Mouse (Mus musculus) layer of hippocampus, postnatal 25 days (tissue): ENCODE measurements at regions not wholly inside any gene's neighbourhood (a gene's known extent, or its start where the extent isn't known, plus 50 kb on each side); places are given as distances from the start of the nearest gene placed in this dataset.
"Not testable (repeated sequence)": the region's sequence is repeated elsewhere in the genome, so short reads cannot be mapped to it uniquely, and the experiment has no call there.

Source experiments
- DNase-seq, 2 experiments: peaks; one replicate each; pipeline ENCODE4 v3.0.0; 2022; ENCODE audit warnings: mixed read lengths in 2 of 2, low spot score in 1 of 2; ENCODE audit errors: extremely low spot score in 1 of 2

DNA sequence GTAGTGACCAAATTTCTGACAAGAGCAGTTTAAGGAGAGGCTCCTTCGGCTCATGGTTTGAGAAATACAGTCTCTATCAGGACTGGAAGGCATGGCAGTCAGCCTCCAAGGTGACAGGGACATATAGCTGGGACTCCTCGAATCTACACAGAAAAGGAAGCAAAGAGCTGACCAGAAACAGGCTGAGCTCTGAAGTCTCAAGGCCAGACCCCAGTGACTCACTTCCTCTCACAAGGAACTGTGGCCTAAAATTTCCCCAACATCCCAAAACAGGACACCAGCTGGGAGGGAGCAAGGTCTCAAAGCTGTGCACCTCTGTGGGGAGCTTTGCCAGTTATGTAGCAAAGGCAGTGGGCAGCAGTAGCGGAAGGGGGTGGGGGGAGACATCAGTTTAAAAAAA lies 110.7 kb downstream of the Sox4 start:
- no peak for DNase-seq

DNA sequence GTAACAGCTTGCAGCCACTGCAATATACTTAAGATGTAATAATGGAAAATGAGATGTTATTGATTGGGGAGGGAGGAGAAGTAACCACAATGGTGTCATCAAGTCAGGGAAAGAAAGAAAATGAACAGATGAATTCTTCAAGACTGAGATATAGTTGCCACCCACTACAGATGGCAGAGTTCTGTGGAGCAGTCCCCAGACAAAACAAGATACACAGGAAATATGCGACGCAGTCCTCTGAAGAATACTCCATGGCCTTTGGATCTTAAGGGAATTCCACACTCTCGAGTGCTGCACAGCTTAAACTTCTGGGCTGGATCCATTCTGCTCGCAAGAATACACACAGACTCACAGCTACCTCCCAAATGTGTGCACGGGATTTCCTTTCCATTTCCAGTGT lies 113.4 kb downstream of the Sox4 start:
- DNase-seq = no peak

DNA sequence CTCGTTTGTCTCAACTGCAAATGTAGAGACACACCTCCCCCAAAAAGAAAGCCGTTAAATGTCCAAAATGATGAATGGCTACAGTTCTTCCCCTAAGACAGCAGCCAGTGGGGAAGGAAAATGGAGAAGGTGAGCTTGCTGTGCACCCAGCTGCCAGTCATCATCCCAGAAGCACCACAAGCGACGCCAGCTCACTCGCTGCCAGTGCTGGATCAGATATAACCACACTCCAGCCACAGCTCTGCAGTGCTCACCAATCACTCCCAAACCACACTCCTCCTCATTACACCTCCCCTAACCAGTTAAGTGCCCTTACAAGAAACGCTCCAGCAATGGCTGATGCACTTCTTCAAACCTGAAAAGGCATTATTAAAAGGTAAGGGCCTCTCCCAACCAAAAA lies 114.4 kb downstream of the Sox4 start:
- DNase-seq = no peak

DNA sequence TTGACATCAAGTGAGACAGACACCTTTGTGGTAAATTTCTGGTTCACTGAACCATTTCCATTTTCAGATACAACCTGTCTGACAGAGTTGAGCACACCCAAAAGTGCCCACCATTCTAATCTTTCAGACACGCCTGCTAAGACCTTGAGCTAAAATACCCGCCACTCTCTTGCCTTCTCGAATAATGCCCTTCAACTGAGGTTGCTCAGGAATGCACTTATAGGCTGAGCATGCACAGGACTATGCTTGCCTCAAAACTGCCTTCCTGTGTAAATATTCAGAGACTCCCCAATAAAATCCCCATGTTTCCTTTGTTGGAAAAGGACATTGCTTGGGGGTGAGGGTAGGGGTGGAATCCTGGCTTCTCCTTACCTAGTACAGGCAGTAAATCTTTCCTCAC lies 115.3 kb downstream of the Sox4 start:
- no peak for DNase-seq

DNA sequence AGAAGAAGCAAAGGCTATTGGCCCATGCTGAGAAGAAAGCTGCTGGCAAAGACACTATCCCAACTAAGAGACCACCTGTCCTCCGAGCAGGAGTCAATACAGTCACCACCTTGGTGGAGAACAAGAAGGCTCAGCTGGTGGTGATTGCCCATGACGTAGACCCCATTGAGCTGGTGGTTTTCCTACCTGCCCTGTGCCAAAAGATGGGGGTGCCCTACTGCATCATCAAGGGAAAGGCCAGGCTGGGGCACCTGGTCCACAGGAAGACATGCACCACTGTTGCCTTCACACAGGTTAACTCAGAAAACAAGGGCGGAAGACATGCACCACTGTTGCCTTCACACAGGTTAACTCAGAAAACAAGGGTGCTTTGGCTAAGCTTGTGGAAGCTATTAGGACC lies 116.3 kb downstream of the Sox4 start:
- DNase-seq = not testable (repeated sequence)

DNA sequence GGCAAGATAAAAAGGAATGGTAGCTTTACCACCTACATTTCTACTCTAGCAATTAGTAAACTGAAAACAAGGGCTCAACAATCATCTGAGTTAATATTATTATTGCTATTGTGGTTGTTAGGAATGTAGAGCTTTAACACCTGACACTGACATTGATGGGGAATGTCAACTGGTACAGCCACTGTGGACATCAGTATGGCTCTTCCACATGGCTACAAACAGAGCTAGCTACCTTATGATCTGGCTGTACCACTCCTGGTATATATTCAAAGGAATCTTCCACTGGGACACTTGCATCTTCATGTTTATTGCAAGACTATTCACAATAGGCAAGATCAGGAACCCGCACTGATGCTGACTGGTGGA lies 119.8 kb downstream of the Sox4 start:
- DNase-seq = no peak

DNA sequence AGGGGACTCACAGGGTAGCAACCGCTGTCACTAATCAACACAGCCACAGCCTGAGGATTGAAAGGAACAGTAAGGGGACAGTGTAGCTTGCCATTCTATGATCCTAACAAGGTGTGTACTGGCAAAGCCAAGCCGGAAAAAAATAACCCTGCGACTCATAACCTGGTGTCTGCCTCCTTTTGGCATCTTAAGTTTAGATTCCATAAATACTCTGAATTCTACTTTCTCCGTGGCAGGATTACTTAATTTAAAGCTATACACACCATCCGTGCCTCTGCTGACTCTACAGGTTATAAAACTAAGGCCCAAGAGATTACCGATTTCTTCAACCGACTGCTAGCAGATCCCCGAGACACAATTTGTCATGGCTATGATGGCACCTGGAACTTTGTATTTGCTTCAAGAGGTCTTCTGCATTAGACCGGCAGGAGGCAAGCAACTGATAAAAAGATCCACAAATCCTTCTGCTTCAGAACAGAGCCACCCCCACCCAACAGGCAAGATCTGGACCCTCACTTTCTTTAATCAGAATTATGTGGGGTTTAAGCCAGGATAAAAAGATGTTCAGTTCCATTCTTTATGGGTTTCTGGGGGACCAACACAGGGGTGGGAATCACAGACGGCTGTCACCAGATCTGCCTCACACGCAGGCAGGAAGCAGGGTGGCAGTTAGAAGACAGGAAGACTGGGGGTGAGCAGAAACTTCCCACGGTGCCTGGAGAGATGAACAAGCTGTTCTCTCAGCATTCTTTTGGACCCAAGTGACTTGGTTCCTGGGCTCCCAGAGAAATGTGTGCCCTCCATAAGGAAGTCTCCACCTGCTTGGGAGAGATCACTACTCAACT lies 120.4 kb downstream of the Sox4 start:
- DNase-seq = no peak

DNA sequence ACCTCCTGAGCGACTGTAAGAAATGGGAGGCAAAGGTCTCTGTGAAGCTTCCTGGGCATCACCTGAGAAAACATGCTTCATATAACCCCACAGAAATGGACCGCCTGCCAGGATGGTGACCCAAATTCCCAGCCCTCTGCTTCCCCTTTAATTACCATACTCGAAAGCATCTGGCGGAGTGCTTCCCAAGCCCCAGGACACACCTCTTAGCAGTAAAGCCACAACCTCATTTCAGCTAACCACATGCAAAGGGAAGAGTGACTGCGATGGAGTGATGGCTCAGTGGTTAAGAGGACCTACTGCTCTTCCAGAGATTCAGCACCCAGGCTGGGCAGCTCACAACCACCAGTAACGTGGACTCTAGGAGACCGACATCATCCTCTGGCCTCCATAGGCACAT lies 127.2 kb downstream of the Sox4 start:
- DNase-seq = no peak

DNA sequence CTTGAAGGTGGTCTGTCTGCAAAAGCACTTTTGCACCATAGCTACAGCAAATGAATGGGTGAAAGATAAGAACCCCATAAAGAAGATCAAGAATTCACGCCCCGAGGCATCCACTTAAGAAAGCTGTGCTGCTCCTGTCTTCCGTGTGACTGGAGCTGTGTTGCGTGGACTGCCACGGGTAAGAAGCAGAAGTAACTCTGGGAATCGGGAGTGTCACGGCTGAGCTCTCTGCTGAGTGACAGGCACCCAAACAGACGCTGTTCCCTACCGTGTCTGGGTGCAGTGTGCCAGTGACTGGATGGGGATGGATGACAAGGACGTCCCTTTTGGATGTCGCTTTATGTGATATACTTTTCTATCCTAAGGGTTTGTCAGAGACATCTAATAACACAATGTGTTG lies 129.5 kb downstream of the Sox4 start:
- no peak for DNase-seq

DNA sequence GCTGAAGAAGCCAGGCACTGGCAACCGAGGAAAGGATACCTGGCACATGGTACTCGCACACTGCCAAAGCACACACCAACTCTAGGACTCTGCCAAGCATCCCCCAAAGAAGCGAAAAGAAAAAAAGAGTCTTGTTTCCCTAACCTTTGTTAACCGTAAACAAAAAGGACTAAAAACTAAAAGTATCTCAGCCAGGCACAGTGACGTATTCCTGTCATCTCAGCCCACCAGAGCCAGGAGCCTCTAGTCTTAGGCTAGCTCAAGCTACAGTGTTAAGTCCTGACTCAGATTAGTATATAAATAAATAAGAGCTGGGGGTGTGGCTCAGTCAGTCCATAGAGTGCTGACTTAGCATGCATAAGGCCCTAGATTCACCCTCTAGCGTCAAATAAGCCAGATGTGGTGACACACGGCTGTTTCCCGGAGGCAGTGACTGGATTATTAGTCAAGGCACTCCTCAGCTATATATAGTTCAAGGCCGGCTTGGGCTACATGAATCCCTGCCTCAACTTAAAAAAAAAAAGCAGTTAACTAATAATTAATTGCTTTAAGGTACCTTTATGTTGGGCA lies 130.1 kb downstream of the Sox4 start:
- DNase-seq = no peak

DNA sequence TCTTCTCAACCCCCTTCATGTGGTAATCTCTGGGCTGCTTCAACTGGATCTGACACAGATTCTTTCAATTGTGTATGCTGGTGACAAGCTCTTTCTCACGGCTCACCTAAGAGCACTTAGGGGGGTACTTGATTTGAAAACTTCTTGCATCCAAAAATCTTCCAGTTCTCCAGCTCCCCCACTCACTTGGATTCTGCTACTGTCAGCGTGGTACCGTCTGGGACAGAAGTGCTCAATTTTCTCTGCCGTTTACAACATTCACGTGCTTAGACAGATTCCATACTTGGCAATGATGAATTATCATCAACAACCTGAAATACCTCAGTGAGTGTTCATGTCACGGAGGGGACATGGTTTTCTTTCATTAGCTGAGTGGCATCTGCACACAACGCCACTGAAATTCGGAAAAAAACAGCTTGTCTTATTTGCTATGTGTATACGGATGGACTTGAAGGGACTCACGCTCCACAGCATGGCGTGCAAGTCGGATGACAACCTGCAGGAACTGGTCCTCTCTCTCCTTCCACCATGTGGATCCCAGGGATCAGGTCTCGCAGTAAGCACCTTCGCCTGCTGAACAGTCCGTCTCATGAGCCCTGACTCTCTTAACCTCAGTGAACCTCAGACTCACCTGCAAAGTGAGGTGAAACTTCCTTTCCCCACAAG lies 132.5 kb downstream of the Sox4 start:
- no peak for DNase-seq

DNA sequence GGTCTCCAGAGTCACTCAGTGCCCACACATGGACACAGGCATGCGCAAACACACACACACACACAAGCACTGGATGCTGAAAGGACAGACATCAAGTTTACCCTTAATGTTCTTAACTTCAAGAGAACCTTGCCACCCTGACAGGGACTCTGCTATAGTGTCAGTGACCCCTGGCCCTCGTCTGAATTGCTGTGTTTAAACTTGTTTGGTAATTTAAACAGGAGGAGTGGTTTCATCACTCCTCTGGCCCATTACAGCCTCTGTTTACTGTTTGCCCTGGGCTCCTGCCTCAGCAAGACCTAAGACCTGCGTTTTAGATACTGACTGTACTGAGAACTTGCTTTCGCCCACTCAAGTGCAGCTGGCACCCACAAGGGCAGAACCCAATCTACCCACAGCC lies 139.4 kb downstream of the Sox4 start:
- no peak for DNase-seq

DNA sequence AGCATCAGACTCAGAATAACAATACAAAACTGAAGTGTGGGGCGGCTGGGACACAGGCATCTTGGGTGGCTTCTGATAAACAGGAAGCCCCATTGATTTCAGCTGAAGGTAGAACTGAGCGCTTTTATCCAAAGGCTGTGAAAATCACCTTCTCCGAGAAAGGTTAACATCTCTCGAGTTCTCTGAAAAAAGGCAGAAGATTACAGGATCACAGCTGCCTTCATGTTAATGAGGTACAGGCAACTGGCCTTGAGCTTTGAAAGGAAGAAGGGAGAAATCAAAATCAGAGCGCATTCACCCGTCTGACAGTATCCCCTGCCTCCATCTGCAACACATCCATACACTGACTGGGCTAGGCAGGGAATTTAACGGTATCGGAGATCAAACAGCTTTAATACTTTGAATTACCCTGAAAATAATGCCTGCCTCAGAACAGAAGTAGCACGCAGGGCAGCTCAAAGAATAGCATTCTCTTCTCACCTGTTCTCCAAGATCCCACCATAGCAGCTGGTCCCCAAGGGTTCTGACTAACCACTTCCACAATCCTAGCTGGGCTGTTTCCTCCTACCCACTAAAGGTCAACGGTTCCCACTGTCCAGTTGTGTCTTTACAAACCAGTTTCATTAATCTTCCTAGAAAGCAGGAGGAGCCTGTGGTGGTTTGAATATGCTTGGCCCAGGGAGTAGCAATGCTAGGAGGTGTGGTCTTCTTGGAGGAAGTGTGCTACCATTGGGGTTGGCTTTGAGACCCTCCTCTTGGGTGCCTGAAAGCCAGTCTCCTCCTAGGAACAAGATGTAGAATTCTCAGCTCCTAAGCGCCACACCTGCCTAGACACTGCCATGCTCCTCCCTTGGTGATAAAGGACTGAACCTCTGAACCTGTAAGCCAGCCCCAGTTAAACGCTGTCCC lies 141.6 kb downstream of the Sox4 start:
- DNase-seq = no peak

DNA sequence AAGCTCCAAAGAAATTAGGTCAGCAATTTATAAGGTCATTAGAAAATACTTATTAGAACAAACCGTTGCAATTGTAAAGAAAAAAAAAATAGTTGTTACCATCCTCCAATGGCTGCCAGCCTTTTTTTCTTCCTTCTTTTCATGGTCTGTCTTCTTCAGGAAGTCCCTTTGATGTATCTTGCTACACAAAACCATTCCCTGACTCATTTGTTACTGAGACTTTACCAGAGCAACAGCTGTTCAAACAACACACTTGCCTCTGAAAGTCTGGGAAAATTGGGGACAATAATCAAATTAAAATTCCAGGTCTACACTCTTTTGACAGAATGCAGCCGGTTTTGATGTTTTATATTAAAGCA lies 142.5 kb downstream of the Sox4 start:
- no peak for DNase-seq

DNA sequence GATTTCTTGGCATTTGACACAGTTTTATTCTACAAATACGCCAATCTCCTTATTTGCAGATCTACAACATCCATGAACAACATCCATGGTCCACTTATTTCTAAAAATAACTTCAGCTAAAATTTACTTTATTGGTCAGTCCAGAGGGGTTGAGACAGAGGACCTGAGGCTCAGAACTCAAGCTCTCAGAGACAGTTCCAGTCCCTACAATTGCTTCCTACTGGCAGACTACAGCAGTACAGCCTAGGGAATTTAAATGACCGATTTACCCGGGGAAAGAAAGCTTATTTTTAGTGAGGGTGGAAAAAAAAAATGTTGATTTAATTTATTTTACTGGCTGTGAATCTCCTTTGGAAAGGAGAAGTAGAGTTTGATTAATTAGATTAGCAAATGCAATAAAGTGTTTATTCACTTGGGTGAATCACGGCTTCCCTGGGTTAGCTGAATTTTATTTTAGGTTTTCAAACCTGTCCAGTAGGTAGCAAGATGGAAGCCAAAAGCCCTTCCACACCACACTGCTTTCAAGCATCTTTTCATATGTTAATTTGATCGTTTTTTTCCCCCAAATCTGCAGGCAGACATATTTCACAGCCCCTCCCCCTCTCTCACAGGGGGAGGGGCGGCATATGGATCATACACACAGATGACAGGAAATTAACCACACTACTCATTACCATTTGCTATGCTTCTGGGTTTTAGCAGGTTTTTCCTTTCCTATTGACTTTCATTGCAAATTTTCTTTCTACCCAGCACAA lies 143.0 kb downstream of the Sox4 start:
- DNase-seq = no peak

DNA sequence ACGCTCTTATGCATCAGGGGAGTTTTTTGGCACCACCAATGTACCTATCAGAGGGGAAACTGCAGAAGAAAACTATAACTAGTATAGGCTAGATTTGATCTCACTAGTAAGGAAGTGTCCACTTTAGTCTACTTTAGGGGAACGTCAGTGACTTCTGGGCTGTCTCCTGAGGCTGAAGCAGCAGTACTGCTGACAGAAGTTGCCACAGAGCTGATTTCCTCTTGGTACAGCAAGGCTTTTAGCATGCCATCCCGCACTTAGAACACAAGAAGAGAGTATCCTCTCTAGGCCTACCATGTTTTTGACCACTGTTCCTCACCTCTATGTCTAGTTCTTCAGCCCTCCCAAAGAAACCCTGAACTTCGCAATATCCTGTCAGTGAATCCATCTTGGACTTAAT lies 148.2 kb downstream of the Sox4 start:
- DNase-seq = no peak

DNA sequence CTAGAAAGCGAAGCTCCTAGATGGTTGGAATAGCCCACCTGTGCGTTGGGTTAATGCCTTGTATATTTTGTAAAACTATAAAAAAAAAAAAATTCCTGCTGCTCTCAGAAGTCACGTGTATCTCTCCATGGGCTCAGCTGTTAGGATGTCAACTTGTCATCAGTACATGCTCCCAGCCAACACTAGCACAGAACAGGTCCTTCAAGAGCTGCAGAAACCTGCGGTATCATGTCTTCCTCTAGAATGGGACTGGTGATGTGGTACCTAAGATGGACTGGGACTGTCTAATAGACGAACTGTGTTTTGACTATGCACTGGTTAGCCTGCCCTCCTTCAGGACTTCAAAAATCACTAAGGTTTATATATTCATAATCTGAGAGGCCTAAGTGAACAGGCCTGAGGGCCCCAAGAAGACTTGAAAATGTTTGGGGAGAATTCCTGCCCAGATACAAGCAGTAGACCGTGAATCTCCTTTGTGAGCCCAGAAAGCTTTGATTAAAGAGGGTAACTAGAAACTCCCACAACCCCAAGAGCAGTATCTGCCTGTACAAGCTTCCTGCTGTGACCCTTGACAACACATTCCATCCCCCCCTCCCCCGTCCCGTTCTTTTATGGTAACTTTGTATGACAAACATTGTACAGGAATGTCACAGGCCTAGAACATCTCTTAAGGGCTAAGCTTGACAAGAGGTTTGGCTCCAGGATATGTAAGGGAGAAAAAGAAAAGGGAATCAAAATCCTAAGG lies 152.1 kb downstream of the Sox4 start:
- DNase-seq = no peak

DNA sequence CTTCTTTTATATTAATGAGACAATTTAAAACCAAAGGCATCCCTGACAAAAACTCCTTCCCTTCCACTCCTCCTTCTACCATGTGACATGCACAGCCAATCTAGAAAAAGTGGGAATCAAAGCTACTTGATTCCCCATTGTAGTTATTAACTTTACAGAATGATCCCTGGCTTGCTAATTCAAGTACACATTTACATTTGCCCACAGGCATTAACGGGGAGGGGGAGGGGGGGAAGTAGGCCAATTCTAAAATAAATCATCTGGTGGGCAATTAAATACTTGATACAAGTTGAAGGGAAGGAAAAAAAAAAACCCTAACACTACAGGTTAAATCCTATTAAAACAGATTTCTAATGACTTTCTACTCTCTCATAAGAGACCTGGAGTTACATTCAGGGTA lies 152.8 kb downstream of the Sox4 start:
- DNase-seq = no peak

DNA sequence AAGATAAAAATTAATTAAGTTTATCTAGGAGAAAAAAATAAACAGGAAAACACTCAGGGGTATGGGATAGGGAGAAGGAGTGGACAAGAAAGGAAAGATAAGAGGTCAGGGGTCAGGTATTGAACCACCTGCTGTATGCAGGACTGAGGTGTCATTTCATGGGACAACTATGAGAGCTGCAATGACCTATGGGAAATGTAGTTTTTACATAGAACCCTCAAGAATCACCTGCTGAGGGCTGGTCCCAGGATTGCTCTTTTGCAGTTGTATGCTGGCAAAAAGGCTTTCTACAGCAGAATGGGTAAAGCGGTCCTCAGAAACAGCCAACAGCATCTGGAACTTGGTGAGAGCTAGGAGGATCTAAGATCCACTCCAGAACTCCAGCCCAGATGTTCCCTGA lies 154.0 kb downstream of the Sox4 start:
- DNase-seq = no peak
